Mouse (Mus musculus) heart, postnatal 4 days (tissue): ENCODE measurements around the gene Lmo7. TPM values are rescaled to one million over a fixed set of nuclear protein-coding genes. Genes with fewer than 3 reads are reported as not detected.

Source experiments
- DNase-seq: peaks from one replicate; pipeline ENCODE4 v3.0.0; 2021
- total RNA-seq, 2 experiments: library from RNA; stranded (reverse); gene quantifications; 2 replicates each; pipeline ENCODE4 v1.2.3; 2021

Lmo7 gene
- total RNA-seq, 2 experiments from 2014 or later = 490 to 502 TPM

GRCm38 (mm10) chr14:101780016-101780415 lies 50.3 kb downstream of the Lmo7 start:
- no peak for DNase-seq

DNA sequence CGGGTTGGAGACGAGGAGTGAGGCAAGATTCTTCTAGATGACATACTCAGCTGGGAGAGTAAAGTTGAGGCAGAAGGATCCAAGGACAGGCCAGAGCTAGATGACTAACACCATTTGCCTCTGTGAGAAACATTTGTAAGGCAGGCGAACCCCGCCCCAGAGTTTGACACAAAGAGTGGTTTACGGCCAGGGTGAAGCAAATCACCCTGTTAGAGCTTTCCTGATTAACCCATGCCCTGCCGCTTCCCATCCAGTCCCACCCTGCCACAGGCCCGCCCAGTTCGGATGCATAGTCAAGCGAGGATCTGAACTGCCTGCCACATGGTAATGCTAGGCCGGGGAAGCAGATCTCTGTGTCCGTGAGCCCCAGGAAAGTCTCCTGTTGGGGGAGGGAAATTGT lies 51.5 kb downstream of the Lmo7 start:
- DNase-seq = no peak

GRCm38 (mm10) chr14:101781943-101782510 lies 52.3 kb downstream of the Lmo7 start:
- peak; percentile 62 for DNase-seq

DNA sequence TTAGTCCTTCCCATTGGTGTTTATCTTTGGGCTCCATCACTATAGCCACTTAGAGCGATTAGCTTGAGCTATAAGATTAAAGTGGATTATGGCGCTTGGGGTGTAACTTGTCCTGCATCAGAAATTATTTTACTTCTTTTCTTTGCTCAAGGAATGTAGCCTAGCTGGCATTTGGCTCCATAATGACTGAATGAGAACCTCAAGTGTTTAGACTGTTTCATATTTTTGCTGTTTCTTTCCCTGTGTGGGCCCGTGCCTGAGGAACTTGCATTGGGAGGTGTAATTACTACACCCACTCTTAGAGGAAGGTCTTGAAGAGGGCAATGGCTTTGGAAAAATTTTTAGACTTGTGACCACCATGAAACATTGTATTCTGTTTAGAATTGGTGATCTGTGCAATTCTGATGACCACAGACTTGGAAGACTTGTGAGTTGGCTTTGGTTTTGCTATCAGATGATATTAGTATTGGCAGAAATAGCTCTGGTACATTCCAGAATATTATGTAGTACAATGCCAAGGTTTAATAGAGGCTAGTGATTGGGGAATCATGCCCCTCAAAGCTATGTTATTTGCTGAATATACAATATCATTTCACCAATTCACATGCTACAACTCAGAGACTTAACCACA lies 54.7 kb downstream of the Lmo7 start:
- no peak for DNase-seq

DNA sequence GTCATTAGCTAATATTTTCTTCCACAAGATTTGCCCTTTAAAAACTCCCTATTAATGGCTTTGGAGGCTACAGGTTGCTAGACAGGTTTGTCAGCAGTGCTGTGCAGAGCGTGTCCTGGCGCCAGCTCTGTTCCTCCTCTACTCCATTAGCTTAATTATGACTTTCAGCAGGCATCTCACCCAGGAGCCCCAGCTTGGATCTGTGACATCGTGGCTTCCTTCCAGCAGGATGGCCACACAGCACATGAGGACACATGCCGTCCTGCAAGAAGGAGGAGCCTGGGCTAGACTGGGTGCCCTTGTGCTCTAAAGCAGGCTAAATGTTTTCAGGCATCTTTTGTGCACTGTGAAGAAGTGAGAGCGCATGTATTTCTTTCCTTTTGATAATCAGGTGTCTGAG lies 58.1 kb downstream of the Lmo7 start:
- DNase-seq = peak; percentile 67

DNA sequence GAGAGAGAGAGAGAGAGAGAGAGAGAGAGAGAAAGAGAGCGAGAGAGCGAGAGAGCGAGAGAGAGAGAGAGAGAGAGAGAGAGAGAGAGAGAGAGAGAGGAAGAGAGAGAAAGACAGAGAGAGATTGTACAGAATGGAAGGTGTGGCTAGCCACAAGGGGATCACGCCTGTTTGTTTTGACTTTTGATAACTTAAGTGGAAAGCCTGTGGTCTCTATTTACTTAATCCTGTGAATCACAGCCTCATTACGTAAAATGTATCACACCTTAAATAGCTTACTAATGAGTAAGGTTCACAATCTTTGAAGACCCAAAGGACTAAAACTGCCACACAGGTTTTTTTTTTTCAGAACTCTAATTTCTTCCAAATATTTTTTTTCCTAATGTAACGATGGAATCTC lies 58.7 kb downstream of the Lmo7 start:
- no peak for DNase-seq

- no peak for DNase-seq
These were observed 64.9 kb downstream of the Lmo7 start for GRCm38 (mm10) chr14:101794553-101795177.

DNA sequence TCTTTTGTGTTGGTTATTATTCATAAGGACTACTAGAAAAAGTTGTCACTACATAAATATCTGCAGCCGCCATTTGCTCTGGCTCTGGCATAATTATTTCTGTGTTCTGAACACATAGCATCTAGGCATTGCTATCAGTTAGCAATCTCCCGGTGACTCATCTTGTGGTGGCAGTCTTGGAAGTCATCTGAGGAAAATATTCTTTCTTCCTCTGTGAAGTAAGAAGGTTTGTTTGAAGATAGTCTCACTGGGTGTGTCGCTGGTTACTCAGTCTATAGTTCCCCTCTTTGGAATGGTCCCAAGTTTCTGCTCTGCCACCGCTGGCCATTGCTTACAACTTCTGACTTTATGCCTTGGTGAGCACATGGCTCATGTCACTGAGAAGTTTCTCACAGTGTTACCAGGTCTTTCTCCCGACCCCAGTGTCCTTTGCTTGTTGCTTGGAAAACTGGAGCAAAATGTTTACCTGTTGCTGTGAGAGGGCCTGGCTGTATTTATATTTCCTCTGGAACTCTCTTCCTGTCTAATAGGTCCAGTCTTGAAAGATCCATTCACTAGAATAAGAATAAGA lies 68.3 kb downstream of the Lmo7 start:
- no peak for DNase-seq

- DNase-seq = no peak
These were observed 69.0 kb downstream of the Lmo7 start for GRCm38 (mm10) chr14:101798766-101799165.

DNA sequence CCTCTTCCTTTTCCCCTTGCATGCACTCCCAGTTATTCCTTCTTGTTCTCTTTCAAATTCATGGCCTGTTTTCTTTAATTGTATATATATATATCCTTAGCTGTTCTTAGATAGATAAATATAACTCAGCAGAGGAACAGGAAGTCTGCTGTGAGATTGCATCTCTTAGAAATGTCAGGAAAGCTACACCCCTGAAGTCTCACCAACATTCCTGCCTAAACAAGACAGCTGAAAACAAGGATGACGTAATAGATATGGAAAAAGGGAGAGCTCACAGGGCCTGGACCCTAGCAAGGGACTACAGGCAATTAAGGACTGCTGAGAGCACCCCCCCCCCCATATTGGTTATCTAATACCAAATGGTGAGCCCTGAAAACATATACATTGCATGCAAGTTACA lies 71.9 kb downstream of the Lmo7 start:
- DNase-seq = no peak

DNA sequence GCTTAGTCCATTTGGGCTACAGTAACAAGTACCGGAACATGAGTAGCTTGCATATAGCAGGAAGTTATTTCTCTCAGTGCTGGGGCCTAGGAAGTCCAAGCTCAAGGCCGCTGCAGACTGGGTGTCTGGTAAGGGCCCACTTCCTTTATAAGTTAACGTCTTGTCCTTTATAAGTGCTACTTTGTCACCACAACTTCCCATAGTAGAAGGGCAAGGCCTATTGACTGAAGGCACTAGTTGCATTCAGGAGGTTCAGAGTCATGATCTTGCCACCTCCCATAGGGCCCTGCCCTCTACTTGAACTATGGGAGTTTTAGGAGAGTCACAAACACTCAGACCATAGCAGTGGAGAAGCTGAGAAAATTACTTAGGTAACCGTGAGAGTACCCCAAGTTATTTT lies 74.4 kb downstream of the Lmo7 start:
- DNase-seq = no peak

DNA sequence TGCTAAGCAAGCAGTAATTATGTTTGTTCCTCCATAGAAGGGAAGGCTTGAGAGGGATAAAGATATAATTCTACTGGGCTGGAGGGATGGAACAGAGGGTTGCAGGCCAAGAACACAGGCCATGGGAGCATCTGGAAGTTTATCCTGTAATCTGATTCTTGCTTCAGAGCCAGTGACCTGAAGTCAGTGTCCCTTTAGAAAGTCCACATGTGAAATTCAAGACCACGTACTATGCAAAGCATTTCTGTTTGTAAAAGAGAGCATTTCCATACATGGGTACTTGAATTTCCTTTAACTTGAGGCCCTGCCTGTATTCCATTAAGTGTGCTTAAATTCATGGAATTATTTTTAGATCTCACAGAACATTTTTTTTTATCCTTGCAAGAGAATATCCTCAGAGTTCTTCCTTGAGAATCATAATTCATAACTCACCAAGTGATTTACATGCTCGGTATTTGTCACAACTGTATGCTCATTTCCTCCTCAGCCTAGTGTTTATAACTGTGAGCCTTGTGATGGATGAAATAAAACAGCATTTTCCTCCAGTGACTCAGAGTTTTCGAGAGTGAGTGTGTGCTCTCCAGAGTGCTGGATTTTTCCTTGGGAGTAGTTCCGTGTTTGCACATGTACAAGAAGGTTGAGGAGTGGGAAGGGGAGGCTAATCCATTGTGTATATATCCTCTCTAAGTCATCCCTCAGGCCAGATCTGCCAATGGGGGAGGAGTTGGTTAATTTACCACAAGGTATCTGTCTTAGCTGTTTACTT lies 75.0 kb downstream of the Lmo7 start:
- no peak for DNase-seq

GRCm38 (mm10) chr14:101805328-101805697 lies 75.6 kb downstream of the Lmo7 start:
- no peak for DNase-seq

DNA sequence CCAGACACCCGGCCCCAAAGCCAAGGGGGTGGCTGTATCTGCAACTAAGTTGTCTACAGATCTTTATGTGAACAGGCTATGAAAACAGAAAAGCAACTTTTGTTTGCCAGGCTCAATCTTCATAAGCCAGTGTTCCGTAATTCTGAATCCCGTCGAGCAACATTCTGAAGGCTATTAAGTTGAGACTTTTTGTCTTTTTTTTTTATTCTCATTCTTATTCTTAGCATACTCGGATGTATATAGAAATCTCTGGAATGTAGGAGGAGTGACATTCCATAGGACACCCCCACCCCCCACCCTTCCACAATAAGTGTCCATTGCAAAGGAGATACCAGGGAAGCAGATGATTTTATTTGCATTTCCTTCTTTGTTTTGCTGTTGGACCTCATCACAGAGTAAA lies 76.3 kb downstream of the Lmo7 start:
- DNase-seq = no peak

DNA sequence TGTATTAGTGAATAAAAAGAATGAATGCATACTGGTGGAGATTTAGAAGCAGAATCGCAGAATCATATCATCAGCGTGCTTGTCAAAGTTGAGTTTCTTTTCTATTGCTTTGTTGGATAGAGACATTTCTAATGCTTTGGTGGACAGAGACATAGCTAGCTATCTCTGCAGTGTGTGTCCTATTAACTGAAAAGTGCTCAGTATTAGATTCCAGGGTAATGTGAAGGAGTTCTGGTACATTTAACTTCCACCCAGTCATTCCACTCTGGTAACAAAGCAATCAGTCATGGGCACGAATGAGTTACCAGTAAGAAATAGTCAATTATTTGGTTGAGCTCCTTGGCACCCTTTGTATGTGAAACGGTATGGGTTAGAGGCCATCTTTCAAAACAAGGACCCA lies 76.8 kb downstream of the Lmo7 start:
- no peak for DNase-seq

DNA sequence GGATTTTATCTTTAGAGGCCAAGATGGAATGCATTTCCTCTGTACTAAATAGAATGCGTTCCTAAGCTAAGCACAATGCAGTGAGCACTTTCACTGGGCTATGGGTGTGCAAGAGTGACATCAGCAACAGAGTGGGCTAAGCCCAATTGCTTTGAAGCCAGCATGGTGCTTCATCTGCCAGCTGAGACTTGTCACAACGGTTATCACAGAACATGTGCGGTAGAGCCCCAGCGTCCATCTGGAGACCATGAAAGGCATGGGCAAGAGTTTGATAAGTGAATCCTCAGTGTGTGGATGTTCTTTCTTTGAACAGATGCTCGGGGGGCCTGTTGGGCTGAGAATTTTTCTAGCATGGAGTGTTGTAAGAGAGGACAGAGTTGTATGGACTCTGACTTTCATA lies 86.7 kb downstream of the Lmo7 start:
- DNase-seq = no peak

DNA sequence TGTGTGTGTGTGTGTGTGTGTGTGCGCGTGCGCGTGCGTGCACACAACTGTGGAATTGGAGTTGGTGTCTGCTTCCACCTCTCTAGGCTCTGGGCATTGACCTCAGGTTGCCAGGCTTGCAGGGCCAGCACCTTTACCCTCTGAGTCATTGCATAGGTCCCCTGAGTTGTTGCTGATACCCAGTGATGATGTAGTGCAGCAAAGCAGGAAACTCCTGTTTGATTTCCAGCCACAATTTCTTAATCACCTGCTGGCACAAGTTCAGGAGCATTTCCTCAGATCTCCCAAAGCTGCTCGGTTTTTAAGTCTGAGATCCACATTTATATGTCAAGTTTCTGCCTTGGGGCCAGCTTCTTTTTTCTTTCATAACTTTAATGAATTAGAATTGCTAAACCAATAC lies 92.6 kb downstream of the Lmo7 start:
- DNase-seq = peak; percentile 32

DNA sequence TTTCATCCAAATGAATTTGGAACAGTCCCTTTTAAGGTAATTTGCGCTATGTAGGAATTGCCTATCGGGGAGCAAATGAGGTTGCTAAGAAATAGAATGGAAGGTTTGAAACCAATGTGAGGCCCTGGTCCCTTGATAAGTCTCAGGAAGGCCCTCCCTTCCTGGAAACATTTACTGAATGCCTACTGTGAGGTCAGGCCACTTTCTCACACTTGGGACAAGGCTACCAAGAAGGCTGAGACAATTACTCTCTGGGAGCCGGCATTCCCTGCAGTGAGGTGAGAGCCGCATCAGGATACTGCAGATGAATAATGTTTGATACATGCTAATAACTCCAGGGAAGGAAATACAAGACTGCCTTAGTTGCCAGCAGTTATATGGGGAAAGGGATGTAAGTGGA lies 93.1 kb downstream of the Lmo7 start:
- DNase-seq = peak; percentile 23

GRCm38 (mm10) chr14:101829676-101830075 lies 99.9 kb downstream of the Lmo7 start:
- no peak for DNase-seq

GRCm38 (mm10) chr14:101830116-101830515 lies 100.4 kb downstream of the Lmo7 start:
- peak; percentile 23 for DNase-seq

DNA sequence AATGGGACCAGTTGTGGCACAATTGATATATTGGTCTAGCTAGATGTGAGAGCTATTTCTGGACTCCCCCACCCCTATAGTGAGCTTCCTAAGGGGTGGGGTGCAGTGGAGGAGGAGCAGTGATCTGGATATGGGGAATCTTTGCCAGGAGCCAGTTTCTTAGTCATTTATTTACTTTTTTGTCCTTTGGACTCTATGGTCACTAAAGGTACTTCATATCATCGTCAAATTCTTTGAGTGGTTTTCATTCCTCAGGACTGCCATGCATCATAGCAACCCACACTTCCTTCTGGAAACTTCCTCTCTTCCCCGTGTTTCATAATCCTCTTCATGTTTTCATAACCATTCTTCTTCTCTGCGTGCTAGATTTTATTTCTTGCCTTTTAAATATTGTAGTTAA lies 104.4 kb downstream of the Lmo7 start:
- no peak for DNase-seq

DNA sequence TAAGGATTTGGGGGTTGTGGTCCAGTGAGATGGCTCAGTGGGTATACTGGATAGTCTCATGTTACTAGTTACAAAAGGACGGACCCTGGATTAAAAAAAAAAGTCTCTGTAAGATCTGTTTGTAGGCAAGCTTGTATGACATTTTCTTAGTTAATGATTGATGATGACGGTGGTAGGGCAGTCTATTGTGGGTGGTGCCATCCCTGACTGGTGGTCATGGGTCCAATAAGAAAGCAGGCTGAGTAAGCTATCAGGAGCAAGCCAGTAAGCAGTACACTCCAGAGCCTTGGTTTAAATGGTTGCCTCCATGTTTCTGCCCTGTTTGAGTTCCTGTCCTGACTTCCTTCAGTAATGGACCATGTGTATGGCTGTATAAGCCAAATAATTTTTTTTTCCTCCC lies 106.6 kb downstream of the Lmo7 start:
- DNase-seq = no peak

DNA sequence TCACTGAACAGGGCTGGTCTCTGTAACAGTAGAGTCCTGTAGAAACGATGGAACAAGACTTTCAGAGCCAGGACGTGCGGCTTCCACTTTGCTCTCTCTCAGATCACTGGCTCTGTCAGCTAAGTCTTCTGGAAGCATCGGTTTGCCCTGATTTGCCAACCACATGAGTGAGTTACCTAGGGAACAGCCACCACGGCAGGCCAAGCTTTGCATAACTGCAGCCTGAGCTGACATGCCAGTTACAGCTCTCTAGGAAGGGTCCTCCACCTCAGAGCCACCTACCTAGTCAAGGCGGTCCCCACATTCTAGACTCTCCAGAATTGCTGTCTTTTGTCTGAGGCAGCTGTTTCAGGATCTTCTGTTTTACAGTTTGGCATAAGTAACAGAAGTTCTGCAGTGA lies 107.4 kb downstream of the Lmo7 start:
- no peak for DNase-seq
